Mouse (Mus musculus) v-Abl transformed pro-B cells (cell line): ENCODE results near the gene Eya2.

ENCODE experiments used
- in situ Hi-C, 2 experiments: fragments of 400-800 bp; cut with MboI; formaldehyde crosslinking; loops; one replicate each; pipeline ENCODE4 v1.15.1; 2025; ENCODE audit not compliant: unreplicated experiment in 2 of 2

Eya2 gene

GRCm38 (mm10) chr2:165808179-165808975, 213.5 kb downstream of the Eya2 start:
- in situ Hi-C loops: no loop called here

GRCm38 (mm10) chr2:165809091-165809490, 214.3 kb downstream of the Eya2 start:
- in situ Hi-C loops: no loop called here

- in situ Hi-C loops: loop anchor here (5.0 kb wide), 1 partner anchor 33 kb away; no protein-coding TSS in a partner anchor
These were observed 215.2 kb downstream of the Eya2 start for GRCm38 (mm10) chr2:165809901-165810477.

GRCm38 (mm10) chr2:165811536-165811935, 216.7 kb downstream of the Eya2 start:
- in situ Hi-C loops: loop anchor here (5.0 kb wide), 1 partner anchor 34 kb away; no protein-coding TSS in a partner anchor

GRCm38 (mm10) chr2:165812889-165813288, 218.1 kb downstream of the Eya2 start:
- in situ Hi-C loops: loop anchor here (5.0 kb wide), 1 partner anchor 36 kb away; no protein-coding TSS in a partner anchor

- in situ Hi-C loops: no loop called here
These were observed 220.5 kb downstream of the Eya2 start for GRCm38 (mm10) chr2:165815103-165815880.

GRCm38 (mm10) chr2:165817437-165817836, 222.6 kb downstream of the Eya2 start:
- in situ Hi-C loops: no loop called here

- in situ Hi-C loops: no loop called here
These were observed 223.7 kb downstream of the Eya2 start for GRCm38 (mm10) chr2:165818570-165818969.

- in situ Hi-C loops: no loop called here
These were observed 224.4 kb downstream of the Eya2 start for GRCm38 (mm10) chr2:165818985-165819948.

- in situ Hi-C loops: loop anchor here in 1 of 2 experiments (5.0 kb wide), 2 partner anchors 92 to 232 kb away; no protein-coding TSS in a partner anchor
These were observed 225.2 kb downstream of the Eya2 start for GRCm38 (mm10) chr2:165820073-165820472.

GRCm38 (mm10) chr2:165820504-165821095, 225.8 kb downstream of the Eya2 start:
- in situ Hi-C loops: loop anchor here in 1 of 2 experiments (5.0 kb wide), 2 partner anchors 92 to 232 kb away; no protein-coding TSS in a partner anchor
